Mouse (Mus musculus): ENCODE data around the gene Kpna4. TPM values are rescaled to one million over a fixed set of nuclear protein-coding genes. Genes with fewer than 3 reads are reported as not detected.

The Kpna4 gene
- polyA plus RNA-seq, 1 experiment from 2014 or later, result 21.8 TPM

- Histone ChIP-seq H3K36me3 (ENCODE audit: control insufficient read depth, insufficient read depth, low read length) (no peaks in the 10 kb centered on the region), H3K9me3 (ENCODE audit: control insufficient read depth, low read length) (no peaks in the 10 kb centered on the region), H3K4me3 (ENCODE audit: low read depth, low read length) (peak overlapping the region; percentile 92), H3K9ac (ENCODE audit: low read length) (peak overlapping the region; percentile 97), H3K27me3 (ENCODE audit: control insufficient read depth, insufficient read depth, low read length) (no peaks in the 10 kb centered on the region), H3K27ac (replicated peaks) (peak overlapping the region; percentile 98), H3K4me2 (replicated peaks; ENCODE audit: low read depth) (peak overlapping the region; percentile 72), H3K4me1 (replicated peaks; ENCODE audit: control insufficient read depth, insufficient read depth) (peaks cover 3% of the 10 kb centered on the region; the same call in 1 of the 2 replicates)
- ATAC-seq (ENCODE audit: low FRiP score, low TSS enrichment) (no peak), DNase-seq (ENCODE audit: low spot score) (peak; percentile 46)
- WGBS, result under 1% methylated on average over 35 of the region's 35 CpGs
- no peak for TF ChIP-seq EP300 (optimal IDR thresholded peaks at IDR 0.05)
- peak; percentile 56 for TF ChIP-seq CTCF (IDR thresholded peaks at IDR 0.05; ENCODE audit: low read depth)
Measured at GRCm38 (mm10) chr3:69125891-69126508, 913 bp downstream of the Kpna4 start.

- peak overlapping the region; percentile 97 for H3K9ac ChIP-seq (ENCODE audit: low read length)
- no peak for ATAC-seq (ENCODE audit: low FRiP score, low TSS enrichment)
- no peak for DNase-seq (ENCODE audit: low spot score)
- H3K4me1 ChIP-seq (replicated peaks; ENCODE audit: control insufficient read depth, insufficient read depth), result peaks cover 3% of the 10 kb centered on the region; the same call in 1 of the 2 replicates
- peak overlapping the region; percentile 72 for H3K4me2 ChIP-seq (replicated peaks; ENCODE audit: low read depth)
- H3K36me3 ChIP-seq (ENCODE audit: control insufficient read depth, insufficient read depth, low read length), result no peaks in the 10 kb centered on the region
- no peaks in the 10 kb centered on the region for H3K27me3 ChIP-seq (ENCODE audit: control insufficient read depth, insufficient read depth, low read length)
- H3K27ac ChIP-seq (replicated peaks), result peak overlapping the region; percentile 98; the same call in 1 of the 2 replicates
- TF ChIP-seq EP300 (optimal IDR thresholded peaks at IDR 0.05) (no peak), CTCF (IDR thresholded peaks at IDR 0.05; ENCODE audit: low read depth) (no peak)
- no peaks in the 10 kb centered on the region for H3K9me3 ChIP-seq (ENCODE audit: control insufficient read depth, low read length)
- peak overlapping the region; percentile 92 for H3K4me3 ChIP-seq (ENCODE audit: low read depth, low read length)
- 8% methylated on average over 4 of the region's 4 CpGs for WGBS
Measured at GRCm38 (mm10) chr3:69125461-69125860, 1.5 kb downstream of the Kpna4 start.

GRCm38 (mm10) chr3:69118827-69119226 is 8.1 kb downstream of the Kpna4 start:
- H3K4me1 ChIP-seq (replicated peaks; ENCODE audit: control insufficient read depth, insufficient read depth), result no peaks in the 10 kb centered on the region; the same call in 1 of the 2 replicates
- no peaks in the 10 kb centered on the region for H3K9me3 ChIP-seq (ENCODE audit: control insufficient read depth, low read length)
- ATAC-seq (ENCODE audit: low FRiP score, low TSS enrichment), result no peak
- no peak overlapping the region for H3K4me3 ChIP-seq (ENCODE audit: low read depth, low read length)
- WGBS, result 43% methylated on average over 3 of the region's 3 CpGs
- no peak overlapping the region for H3K9ac ChIP-seq (ENCODE audit: low read length)
- no peak overlapping the region for H3K27ac ChIP-seq (replicated peaks)
- H3K27me3 ChIP-seq (ENCODE audit: control insufficient read depth, insufficient read depth, low read length), result no peaks in the 10 kb centered on the region
- TF ChIP-seq CTCF (IDR thresholded peaks at IDR 0.05; ENCODE audit: low read depth), result no peak
- no peak for TF ChIP-seq EP300 (optimal IDR thresholded peaks at IDR 0.05)
- DNase-seq (ENCODE audit: low spot score), result no peak
- no peak overlapping the region for H3K4me2 ChIP-seq (replicated peaks; ENCODE audit: low read depth)
- no peaks in the 10 kb centered on the region for H3K36me3 ChIP-seq (ENCODE audit: control insufficient read depth, insufficient read depth, low read length)

DNA sequence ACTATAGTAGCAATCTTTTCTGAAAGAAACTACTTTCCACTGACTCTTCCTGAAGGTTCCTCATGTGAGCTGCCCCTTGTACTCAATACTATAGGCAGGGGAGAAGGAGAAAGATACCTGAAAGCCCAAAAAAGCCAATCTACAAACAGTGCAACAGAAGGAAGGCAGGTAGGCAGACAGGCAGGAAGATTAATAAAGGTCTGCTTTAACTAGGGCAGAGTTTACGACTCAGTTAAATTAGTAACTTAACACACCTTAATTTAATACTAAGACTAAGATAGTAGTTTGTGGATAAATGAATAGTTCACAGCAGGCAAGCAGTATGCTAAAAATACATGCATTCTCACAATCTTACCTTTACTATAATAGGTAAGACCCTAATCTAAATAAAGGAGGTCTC is 12.2 kb downstream of the Kpna4 start:
- H3K4me1 ChIP-seq (replicated peaks; ENCODE audit: control insufficient read depth, insufficient read depth), result no peaks in the 10 kb centered on the region; the same call in 1 of the 2 replicates
- WGBS, result 67% methylated on average over 1 of the region's 1 CpGs
- TF ChIP-seq EP300 (optimal IDR thresholded peaks at IDR 0.05), result no peak
- TF ChIP-seq CTCF (IDR thresholded peaks at IDR 0.05; ENCODE audit: low read depth), result no peak
- no peak overlapping the region for H3K9ac ChIP-seq (ENCODE audit: low read length)
- no peaks in the 10 kb centered on the region for H3K36me3 ChIP-seq (ENCODE audit: control insufficient read depth, insufficient read depth, low read length)
- no peak for DNase-seq (ENCODE audit: low spot score)
- no peak overlapping the region for H3K4me2 ChIP-seq (replicated peaks; ENCODE audit: low read depth)
- ATAC-seq (ENCODE audit: low FRiP score, low TSS enrichment), result no peak
- no peaks in the 10 kb centered on the region for H3K9me3 ChIP-seq (ENCODE audit: control insufficient read depth, low read length)
- H3K27me3 ChIP-seq (ENCODE audit: control insufficient read depth, insufficient read depth, low read length), result no peaks in the 10 kb centered on the region
- no peak overlapping the region for H3K4me3 ChIP-seq (ENCODE audit: low read depth, low read length)
- H3K27ac ChIP-seq (replicated peaks), result no peak overlapping the region

DNA sequence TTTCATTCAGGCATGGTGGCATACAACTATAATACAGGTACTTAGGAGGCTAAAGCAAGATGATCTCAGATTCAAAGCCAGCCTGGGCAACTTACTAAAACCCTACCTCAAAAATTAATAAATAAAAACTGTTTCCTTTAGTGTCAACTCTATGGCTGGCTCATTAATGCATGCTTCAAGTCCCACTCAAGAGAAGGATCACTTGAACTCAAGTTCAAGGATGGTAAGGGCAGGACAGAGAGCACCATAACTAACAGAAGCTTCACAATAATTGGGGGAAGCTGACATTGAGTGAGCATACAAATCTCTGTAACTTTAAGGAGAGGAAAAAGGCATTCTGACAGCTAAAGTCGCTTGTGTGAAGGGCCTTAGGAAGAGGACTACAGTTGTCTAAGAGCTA is 13.0 kb downstream of the Kpna4 start:
- no peaks in the 10 kb centered on the region for H3K27me3 ChIP-seq (ENCODE audit: control insufficient read depth, insufficient read depth, low read length)
- no peak for ATAC-seq (ENCODE audit: low FRiP score, low TSS enrichment)
- H3K27ac ChIP-seq (replicated peaks), result no peak overlapping the region
- WGBS, result 90% methylated on average over 1 of the region's 1 CpGs
- TF ChIP-seq EP300 (optimal IDR thresholded peaks at IDR 0.05) (no peak), CTCF (IDR thresholded peaks at IDR 0.05; ENCODE audit: low read depth) (no peak)
- no peak overlapping the region for H3K4me2 ChIP-seq (replicated peaks; ENCODE audit: low read depth)
- H3K4me1 ChIP-seq (replicated peaks; ENCODE audit: control insufficient read depth, insufficient read depth), result no peaks in the 10 kb centered on the region; the same call in 1 of the 2 replicates
- H3K9me3 ChIP-seq (ENCODE audit: control insufficient read depth, low read length), result no peaks in the 10 kb centered on the region
- H3K36me3 ChIP-seq (ENCODE audit: control insufficient read depth, insufficient read depth, low read length), result no peaks in the 10 kb centered on the region
- H3K9ac ChIP-seq (ENCODE audit: low read length), result no peak overlapping the region
- no peak for DNase-seq (ENCODE audit: low spot score)
- no peak overlapping the region for H3K4me3 ChIP-seq (ENCODE audit: low read depth, low read length)

- 88% methylated on average over 1 of the region's 1 CpGs for WGBS
- no peak for DNase-seq (ENCODE audit: low spot score)
Measured at GRCm38 (mm10) chr3:69109079-69109478, 17.8 kb downstream of the Kpna4 start.

More at GRCm38 (mm10) chr3:69109079-69109478, 17.8 kb downstream of the Kpna4 start:
- Histone ChIP-seq H3K27ac (replicated peaks) (no peak overlapping the region), H3K9ac (ENCODE audit: low read length) (no peak overlapping the region), H3K4me2 (replicated peaks; ENCODE audit: low read depth) (no peak overlapping the region), H3K36me3 (ENCODE audit: control insufficient read depth, insufficient read depth, low read length) (no peaks in the 10 kb centered on the region), H3K27me3 (ENCODE audit: control insufficient read depth, insufficient read depth, low read length) (no peaks in the 10 kb centered on the region), H3K9me3 (ENCODE audit: control insufficient read depth, low read length) (no peaks in the 10 kb centered on the region), H3K4me1 (replicated peaks; ENCODE audit: control insufficient read depth, insufficient read depth) (no peaks in the 10 kb centered on the region), H3K4me3 (ENCODE audit: low read depth, low read length) (no peak overlapping the region)
- no peak for ATAC-seq (ENCODE audit: low FRiP score, low TSS enrichment)
- no peak for TF ChIP-seq EP300 (optimal IDR thresholded peaks at IDR 0.05)
